12 mouse cellular contexts compared by ENCODE assay signal in genomic region chr1:89781861-89782260, GRCm38 (mm10).
DNase-seq lines count a peak whose midpoint lies in the region; ATAC-seq and TF ChIP-seq lines count a peak whose summit lies in the region.
"Had no signal": no experiment of that assay in that cellular context is flagged by ENCODE, and none has a peak within 500 bp of the region (broad histone marks: within the 10 kb centered on the region; RNA-seq: fewer than 3 reads in every experiment).

No protein-coding gene starts in this region.

- no peak overlapping the region for H3K4me2 ChIP-seq in intestine, embryonic 14.5 days (ENCODE audit: low read length)
- no peak overlapping the region for H3K4me2 ChIP-seq in intestine, postnatal 0 days (replicated peaks; ENCODE audit: low read depth)
- no peak overlapping the region for H3K4me2 ChIP-seq in stomach, postnatal 0 days (replicated peaks; ENCODE audit: low read depth)
- H3K4me2 ChIP-seq: embryonic facial prominence, embryonic 12.5 days had no signal

- H3K4me3 ChIP-seq in intestine, embryonic 14.5 days (ENCODE audit: low read depth, low read length), result no peak overlapping the region
- no peak overlapping the region for H3K4me3 ChIP-seq in intestine, postnatal 0 days (ENCODE audit: low read depth, low read length)
- H3K4me3 ChIP-seq in stomach, postnatal 0 days (ENCODE audit: low read depth, low read length), result no peak overlapping the region
- H3K4me3 ChIP-seq: embryonic facial prominence, embryonic 12.5 days had no signal

- DNase-seq in intestine, embryonic 14.5 days (ENCODE audit: low spot score), result peak; percentile 78
- DNase-seq in thymus, postnatal 14 days, result peak; percentile 5
- DNase-seq in thymus, postnatal 0 days (ENCODE audit: low spot score), result no peak
- peak; percentile 41 for DNase-seq in embryo, embryonic 11.5 days (ENCODE audit: low read depth, low spot score)
- peak; percentile 18 for DNase-seq in stomach, postnatal 0 days (ENCODE audit: low spot score)
- DNase-seq in layer of hippocampus, adult 9-11 months, result no peak
- DNase-seq: right cerebral cortex, postnatal 25 days; thymus, postnatal 25 days had no signal

- no peaks in the 10 kb centered on the region for H3K9me3 ChIP-seq in intestine, embryonic 14.5 days (ENCODE audit: control insufficient read depth, low read length)
- no peaks in the 10 kb centered on the region for H3K9me3 ChIP-seq in intestine, postnatal 0 days (ENCODE audit: control insufficient read depth)
- H3K9me3 ChIP-seq in stomach, postnatal 0 days (ENCODE audit: control insufficient read depth, low read length), result no peaks in the 10 kb centered on the region
- H3K9me3 ChIP-seq: embryonic facial prominence, embryonic 12.5 days had no signal

- no peak overlapping the region for H3K9ac ChIP-seq in intestine, embryonic 14.5 days (ENCODE audit: low read length)
- no peak overlapping the region for H3K9ac ChIP-seq in intestine, postnatal 0 days (ENCODE audit: low read depth, low read length)
- H3K9ac ChIP-seq in stomach, postnatal 0 days (ENCODE audit: low read length), result no peak overlapping the region
- H3K9ac ChIP-seq: embryonic facial prominence, embryonic 12.5 days; liver, embryonic 14.5 days had no signal

- no peaks in the 10 kb centered on the region for H3K36me3 ChIP-seq in intestine, embryonic 14.5 days (ENCODE audit: control insufficient read depth, insufficient read depth, low read length)
- peaks cover 6% of the 10 kb centered on the region; the same call in 1 of the 2 replicates for H3K36me3 ChIP-seq in intestine, postnatal 0 days (ENCODE audit: control insufficient read depth, insufficient read depth)
- H3K36me3 ChIP-seq in stomach, postnatal 0 days (ENCODE audit: control insufficient read depth, insufficient read depth, low read length), result peaks cover 3% of the 10 kb centered on the region; the same call in 1 of the 2 replicates
- H3K36me3 ChIP-seq: embryonic facial prominence, embryonic 12.5 days; G1E had no signal

- H3K27ac ChIP-seq in intestine, embryonic 14.5 days (ENCODE audit: low read depth), result no peak overlapping the region
- no peak overlapping the region for H3K27ac ChIP-seq in intestine, postnatal 0 days (ENCODE audit: low read depth, low read length)
- no peak overlapping the region for H3K27ac ChIP-seq in stomach, postnatal 0 days (replicated peaks)
- H3K27ac ChIP-seq: embryonic facial prominence, embryonic 12.5 days; liver, embryonic 14.5 days had no signal

- TF ChIP-seq CTCF in intestine, postnatal 0 days (IDR thresholded peaks at IDR 0.05; ENCODE audit: low read depth), result no peak
- no peak for TF ChIP-seq CTCF in stomach, postnatal 0 days (IDR thresholded peaks at IDR 0.05; ENCODE audit: low read depth)

- TF ChIP-seq EP300 in stomach, postnatal 0 days (optimal IDR thresholded peaks at IDR 0.05), result no peak

- H3K27me3 ChIP-seq in intestine, embryonic 14.5 days (replicated peaks; ENCODE audit: control insufficient read depth, insufficient read depth, low read length), result no peaks in the 10 kb centered on the region
- no peaks in the 10 kb centered on the region for H3K27me3 ChIP-seq in intestine, postnatal 0 days (replicated peaks; ENCODE audit: control insufficient read depth, insufficient read depth, low read length)
- no peaks in the 10 kb centered on the region for H3K27me3 ChIP-seq in stomach, postnatal 0 days (ENCODE audit: control insufficient read depth, insufficient read depth, low read length)
- H3K27me3 ChIP-seq: embryonic facial prominence, embryonic 12.5 days had no signal

- H3K4me1 ChIP-seq in intestine, embryonic 14.5 days (replicated peaks; ENCODE audit: control insufficient read depth, insufficient read depth, low read length), result no peaks in the 10 kb centered on the region
- H3K4me1 ChIP-seq in intestine, postnatal 0 days (replicated peaks; ENCODE audit: control insufficient read depth, insufficient read depth, low read length), result no peaks in the 10 kb centered on the region
- H3K4me1 ChIP-seq in stomach, postnatal 0 days (replicated peaks; ENCODE audit: control insufficient read depth, insufficient read depth), result no peaks in the 10 kb centered on the region

- no peak for ATAC-seq in intestine, embryonic 14.5 days (replicated peaks; ENCODE audit: low FRiP score, low TSS enrichment, low read depth)
- ATAC-seq in intestine, postnatal 0 days, result no peak
- no peak for ATAC-seq in stomach, postnatal 0 days (ENCODE audit: low FRiP score, low TSS enrichment)

- 52% methylated on average over 8 of the region's 8 CpGs for WGBS in intestine, embryonic 14.5 days
- 62% methylated on average over 8 of the region's 8 CpGs for WGBS in intestine, postnatal 0 days
- 55% methylated on average over 8 of the region's 8 CpGs for WGBS in stomach, postnatal 0 days

Comparison
In these comparisons a context has a peak if more than half of its experiments do, and no peak if none do; other contexts are left out.
1. DNase-seq: peak in intestine, embryonic 14.5 days (single experiment), thymus, postnatal 14 days (single experiment), embryo, embryonic 11.5 days (single experiment) and stomach, postnatal 0 days (single experiment); none in thymus, postnatal 0 days (single experiment) and layer of hippocampus, adult 9-11 months (single experiment).